Mouse (Mus musculus) ES-CJ7 (cell line): ENCODE data around the gene Uba1.

ENCODE experiments used
- DNase-seq: peaks from one replicate; pipeline ENCODE4 v3.0.0; 2011; ENCODE audit warnings: low read depth, low spot score

The Uba1 gene

GRCm38 (mm10) chrX:20728681-20729080 lies 70.6 kb downstream of the Uba1 start:
- peak; percentile 50 for DNase-seq

GRCm38 (mm10) chrX:20730048-20730447 lies 71.9 kb downstream of the Uba1 start:
- DNase-seq: peak; percentile 19
